Mouse (Mus musculus) thymus, postnatal 4 days (tissue): Measurements from ENCODE around the gene Gldc.

ENCODE experiments used
- DNase-seq: peaks from one replicate; pipeline ENCODE4 v3.0.0; 2021

Gene Gldc

GRCm38 (mm10) chr19:30105045-30105842, 70.0 kb downstream of the Gldc start:
- no peak for DNase-seq

GRCm38 (mm10) chr19:30102620-30103019, 72.6 kb downstream of the Gldc start:
- no peak for DNase-seq

- DNase-seq, result no peak
Observed at GRCm38 (mm10) chr19:30100571-30100970, 74.7 kb downstream of the Gldc start.

DNA sequence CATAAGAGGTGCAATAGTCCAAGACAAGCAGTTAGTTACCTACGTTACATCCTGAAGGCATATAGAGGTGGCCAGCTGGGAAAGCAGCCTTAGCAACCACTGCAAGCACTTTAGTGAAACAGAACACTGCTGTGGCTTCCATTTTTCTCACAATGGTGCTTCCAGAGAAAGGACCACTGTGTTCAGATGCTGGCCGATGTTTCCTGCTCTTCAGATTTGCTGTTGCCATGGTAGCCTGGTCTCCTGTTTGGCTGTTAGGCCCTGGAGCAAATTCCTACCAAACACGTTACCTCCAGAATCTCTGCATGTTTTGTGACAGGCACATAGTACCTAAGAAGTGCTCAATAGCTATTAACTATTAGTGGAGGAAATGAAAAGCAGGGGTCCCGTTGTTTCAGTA, 78.2 kb downstream of the Gldc start:
- DNase-seq, result no peak

DNA sequence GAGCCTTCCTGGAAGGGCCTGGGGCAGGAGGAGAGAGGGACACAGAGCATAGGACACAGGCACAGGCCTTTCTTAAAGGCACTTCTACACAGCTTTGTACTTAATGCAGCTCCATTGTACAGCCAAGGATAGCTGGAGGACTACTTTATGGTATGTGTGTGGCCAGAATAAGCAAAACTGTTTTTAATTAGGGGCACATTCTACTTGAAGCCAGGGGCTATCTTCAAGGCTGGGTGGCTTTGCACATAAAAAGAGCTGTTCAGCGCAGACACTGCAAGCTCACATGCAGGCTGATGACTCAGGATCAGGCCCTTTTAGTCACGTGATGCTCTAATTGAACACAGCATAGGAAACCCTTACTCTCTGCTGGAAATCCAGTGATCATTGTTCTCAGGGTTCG, 79.0 kb downstream of the Gldc start:
- no peak for DNase-seq

DNA sequence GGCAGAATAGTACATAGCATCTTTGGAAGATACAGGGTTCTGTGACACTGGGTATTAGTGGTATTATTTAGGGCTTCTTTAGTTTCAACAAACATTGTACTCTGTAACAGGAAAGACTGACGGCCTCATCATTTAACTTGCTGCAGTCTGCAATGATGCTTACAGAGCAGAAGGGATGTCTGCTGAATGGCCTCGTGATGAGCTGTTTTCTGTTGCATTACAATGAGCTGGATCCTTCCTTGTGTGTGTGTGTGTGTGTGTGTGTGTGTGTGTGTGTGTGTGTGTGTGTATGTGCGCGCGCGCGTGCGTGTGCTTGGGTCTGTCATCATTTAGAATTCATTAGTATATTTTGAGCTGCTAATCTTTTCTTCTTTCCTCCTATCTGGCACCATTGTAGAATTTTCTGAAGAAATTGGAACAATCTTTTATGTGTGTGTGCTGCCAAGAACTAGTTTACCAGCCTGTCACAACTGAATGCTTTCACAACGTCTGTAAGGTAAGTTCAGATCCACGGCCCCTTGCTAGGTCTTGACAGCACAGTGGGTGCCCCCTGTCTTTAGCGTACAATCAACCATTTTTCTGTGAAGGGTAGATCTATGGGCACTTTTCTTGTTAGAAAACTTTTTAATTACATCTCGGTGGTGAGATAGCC, 83.5 kb downstream of the Gldc start:
- no peak for DNase-seq

DNA sequence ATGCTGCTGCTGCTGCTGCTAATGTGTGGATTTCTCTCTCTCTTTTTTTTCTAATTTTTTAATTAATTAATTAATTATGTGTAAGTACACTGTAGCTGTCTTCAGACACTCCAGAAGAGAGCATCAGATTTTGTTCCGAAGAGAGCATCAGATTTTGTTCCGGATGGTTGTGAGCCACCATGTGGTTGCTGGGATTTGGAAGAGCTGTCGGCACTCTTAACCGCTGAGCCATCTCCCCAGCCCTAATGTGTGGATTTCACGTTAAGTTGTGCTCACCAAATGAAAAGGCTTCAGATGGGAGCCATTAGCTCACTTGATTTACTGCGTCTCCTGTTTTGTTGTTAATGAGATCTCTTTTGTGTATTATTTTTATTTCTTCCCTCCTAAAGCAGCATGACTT, 85.1 kb downstream of the Gldc start:
- DNase-seq, result no peak

DNA sequence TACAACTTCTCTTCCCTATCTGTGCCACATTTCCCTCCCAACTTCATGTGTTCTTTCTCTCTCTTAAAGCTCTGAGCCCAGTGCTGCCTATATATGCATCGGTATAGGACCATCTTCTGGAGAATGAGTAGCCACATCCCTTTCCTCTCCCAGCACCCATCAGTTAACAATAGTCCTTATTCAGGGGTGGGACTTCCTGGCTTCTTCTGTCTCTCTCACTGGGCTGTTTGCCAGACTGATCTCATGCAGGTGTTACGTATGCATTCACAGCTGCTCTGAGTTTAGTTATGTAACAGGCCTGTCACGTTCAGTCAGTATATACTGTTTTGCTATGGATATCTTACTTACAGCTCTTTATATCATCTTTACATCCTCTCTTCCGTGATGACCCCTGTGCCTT, 109.4 kb downstream of the Gldc start:
- DNase-seq, result no peak

- no peak for DNase-seq
Observed at GRCm38 (mm10) chr19:30054218-30054617, 121.0 kb downstream of the Gldc start.

- no peak for DNase-seq
Observed at GRCm38 (mm10) chr19:30051479-30051878, 123.8 kb downstream of the Gldc start.

DNA sequence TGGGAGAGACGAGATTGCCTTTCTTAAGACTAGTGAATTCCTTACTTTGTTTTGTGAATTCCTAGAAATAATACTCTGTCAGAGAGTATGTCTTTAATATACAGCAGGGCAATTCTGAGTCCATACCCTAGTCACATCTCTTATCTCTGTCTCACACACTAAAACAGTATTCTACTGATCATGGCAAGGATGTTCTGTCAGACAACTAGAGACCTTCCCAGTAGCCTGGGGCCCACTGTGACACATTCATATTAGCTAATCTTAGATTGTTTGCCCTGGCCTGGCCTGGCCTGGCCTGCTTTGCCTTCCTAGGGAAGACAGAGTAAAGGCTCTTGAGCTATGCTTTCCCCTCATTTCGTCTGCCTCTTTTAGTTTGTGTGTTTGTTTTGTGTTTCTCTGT, 124.6 kb downstream of the Gldc start:
- DNase-seq, result no peak
